Mouse (Mus musculus): Measurements from ENCODE around the gene Akap8l. TPM values are rescaled to one million over a fixed set of nuclear protein-coding genes. Genes with fewer than 3 reads are reported as not detected.

Gene Akap8l
- total RNA-seq, 2 experiments from 2014 or later: 98.5 to 109 TPM

Small RNAs within 50 kb of the gene (microRNA-seq; reads per million reads assigned to microRNA genes)
- gene Gm22201: not detected

Other genes with a start within 250 kb of the Akap8l start
- 10 to 100 TPM; 21.8 to 21.9 TPM for gene Notch3, start 183.8 kb downstream of the Akap8l start, total RNA-seq (2021)
- gene Ephx3, start 161.1 kb downstream of the Akap8l start, total RNA-seq (2021): under 1 TPM in 1 of 2 experiments, not detected in 1; 0.24 TPM
- 100 to 1,000 TPM; 132 to 137 TPM for gene Brd4, start 65.9 kb downstream of the Akap8l start, total RNA-seq (2021)
- 100 to 1,000 TPM; 111 to 123 TPM for gene Akap8, start 29.4 kb downstream of the Akap8l start, total RNA-seq (2021)
- gene Wiz, start 38.8 kb upstream of the Akap8l start, total RNA-seq (2021): 100 to 1,000 TPM; 114 to 122 TPM
- 1 to 10 TPM; 1.5 to 1.9 TPM for gene Rasal3, start 53.0 kb upstream of the Akap8l start, total RNA-seq (2021)
- not detected for gene Pglyrp2, start 73.6 kb upstream of the Akap8l start, total RNA-seq (2021)
- gene Cyp4f39, start 102.1 kb upstream of the Akap8l start, total RNA-seq (2021): 1 to 10 TPM in 1 of 2 experiments, under 1 TPM in 1; 0.54 to 1.2 TPM
- gene Cyp4f17, start 155.4 kb upstream of the Akap8l start, total RNA-seq (2021): 1 to 10 TPM; 4.2 to 4.9 TPM
- 1 to 10 TPM; 6.2 to 6.6 TPM for gene Cyp4f16, start 186.0 kb upstream of the Akap8l start, total RNA-seq (2021)

Measured in left cerebral cortex, postnatal 4 days (tissue).